Mouse (Mus musculus): ENCODE measurements around the gene Nos1. TPM values are rescaled to one million over a fixed set of nuclear protein-coding genes. Genes with fewer than 3 reads are reported as not detected.
"Not testable (repeated sequence)": the region's sequence is repeated elsewhere in the genome, so short reads cannot be mapped to it uniquely, and the experiment has no call there.

Gene Nos1
- polyA plus RNA-seq, 1 experiment from 2014 or later: 7.2 TPM

DNA sequence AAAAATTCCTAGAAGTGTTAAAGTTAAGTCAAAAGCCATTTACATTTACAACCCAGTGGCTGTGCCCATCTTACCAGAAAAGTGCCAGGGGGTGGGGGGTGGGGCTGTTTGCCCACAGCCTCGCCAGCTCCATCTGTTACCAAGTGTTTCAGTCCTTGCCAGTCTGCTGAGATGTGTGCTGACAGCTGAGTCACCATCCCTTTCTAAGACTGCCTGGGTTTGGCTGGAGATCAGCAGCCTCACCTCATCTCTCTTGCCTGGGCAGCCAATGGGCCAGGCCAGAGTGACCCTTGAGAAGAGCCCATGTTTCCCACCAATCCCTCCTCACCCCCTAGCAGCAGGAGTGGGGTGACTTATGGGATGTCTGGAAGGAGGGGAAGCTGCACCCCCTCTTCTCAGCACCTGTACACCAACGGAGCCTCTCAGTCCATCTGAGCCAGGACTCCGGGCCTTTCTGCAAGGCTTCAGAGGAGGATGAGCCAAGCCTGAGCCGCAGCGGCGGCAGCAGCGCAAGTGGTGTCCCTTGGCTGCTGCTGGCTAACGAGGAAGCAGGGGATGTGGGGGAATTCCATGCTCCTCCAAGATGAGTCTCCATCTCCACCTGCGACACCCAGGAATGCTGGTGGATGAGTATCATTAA lies 100.2 kb downstream of the Nos1 start:
- Histone ChIP-seq H3K4me3 (no peak overlapping the region), H3K27ac (replicated peaks) (peak overlapping the region; percentile 55), H3K27me3 (no peaks in the 10 kb centered on the region), H3K9ac (replicated peaks) (no peak overlapping the region), H3K4me2 (replicated peaks) (no peak overlapping the region), H3K4me1 (peaks cover 5% of the 10 kb centered on the region), H3K36me3 (no peaks in the 10 kb centered on the region), H3K9me3 (no peaks in the 10 kb centered on the region)
- peak; percentile 72 for ATAC-seq (replicated peaks)
- WGBS: 67% methylated on average over 9 of the region's 9 CpGs

DNA sequence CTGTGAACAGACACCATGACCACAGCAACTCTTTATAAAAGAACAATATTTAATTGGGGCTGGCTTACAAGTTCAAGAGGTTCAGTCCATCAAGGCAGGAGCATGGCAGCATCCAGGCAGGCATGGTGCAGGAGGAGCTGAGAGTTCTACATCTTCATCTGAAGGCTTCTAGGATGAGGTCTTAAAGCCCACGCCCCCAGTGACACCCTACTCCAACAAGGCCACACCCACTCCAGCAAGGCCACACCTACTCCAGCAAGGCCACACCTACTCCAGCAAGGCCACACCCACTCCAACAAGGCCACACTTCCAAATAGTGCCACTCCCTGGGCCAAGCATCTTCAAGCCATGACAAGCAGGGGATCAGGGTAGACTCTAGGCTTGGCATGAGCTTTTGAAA lies 101.6 kb downstream of the Nos1 start:
- not testable (repeated sequence) for H3K27me3 ChIP-seq; H3K36me3 ChIP-seq; H3K4me1 ChIP-seq; ATAC-seq (replicated peaks); H3K27ac ChIP-seq (replicated peaks); H3K9ac ChIP-seq (replicated peaks); H3K4me3 ChIP-seq; H3K4me2 ChIP-seq (replicated peaks); H3K9me3 ChIP-seq
- 87% methylated on average over 1 of the region's 1 CpGs for WGBS

DNA sequence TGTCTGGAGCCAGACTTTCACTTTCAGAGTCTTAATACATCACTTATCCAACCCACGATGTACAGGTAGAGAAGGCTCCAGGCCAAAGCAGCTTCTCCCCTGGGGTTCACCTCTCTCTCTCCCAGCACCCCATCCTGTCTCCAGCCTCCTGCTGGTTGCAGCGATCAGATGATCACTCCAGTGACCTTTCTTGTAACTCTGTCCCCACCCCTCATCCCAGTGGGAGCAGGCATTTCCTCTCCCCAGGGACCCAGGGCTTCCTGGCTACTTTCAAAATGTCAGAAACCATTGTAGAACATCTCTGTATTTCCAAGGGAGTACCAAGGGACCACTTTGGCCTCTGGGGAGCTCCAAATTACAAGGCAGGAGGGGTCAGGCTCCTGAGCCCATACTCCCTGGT lies 104.2 kb downstream of the Nos1 start:
- Histone ChIP-seq H3K4me2 (replicated peaks) (no peak overlapping the region), H3K9ac (replicated peaks) (no peak overlapping the region), H3K4me3 (no peak overlapping the region), H3K4me1 (peaks cover 8% of the 10 kb centered on the region), H3K36me3 (no peaks in the 10 kb centered on the region), H3K27ac (replicated peaks) (no peak overlapping the region), H3K9me3 (no peaks in the 10 kb centered on the region), H3K27me3 (no peaks in the 10 kb centered on the region)
- no peak for ATAC-seq (replicated peaks)
- WGBS: 70% methylated on average over 2 of the region's 2 CpGs

DNA sequence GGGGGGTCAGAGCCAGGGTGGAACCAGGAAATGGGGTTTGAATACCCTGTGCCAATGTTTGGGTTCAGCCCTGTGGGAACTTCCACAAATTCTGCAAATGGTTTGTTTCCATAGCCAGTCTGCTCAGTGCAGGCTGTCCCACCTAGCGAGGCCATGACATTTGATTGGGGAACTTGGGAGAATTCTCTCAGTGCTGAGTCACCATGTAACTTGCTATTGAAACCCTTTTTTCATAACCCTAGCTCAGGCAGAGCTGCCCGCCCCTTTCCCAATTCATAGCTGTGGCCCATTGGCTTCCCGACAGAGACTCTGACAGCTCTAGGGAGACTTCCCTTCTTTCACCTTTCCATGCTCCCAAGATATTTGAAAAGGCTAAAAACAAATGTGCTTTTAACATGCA lies 107.3 kb downstream of the Nos1 start:
- Histone ChIP-seq H3K9me3 (no peaks in the 10 kb centered on the region), H3K4me1 (0 out of 2 replicates have a peak, but pooled peaks cover 4% of the 10 kb centered on the region), H3K4me2 (replicated peaks) (no peak overlapping the region), H3K4me3 (no peak overlapping the region), H3K27me3 (no peaks in the 10 kb centered on the region), H3K9ac (replicated peaks) (no peak overlapping the region), H3K27ac (replicated peaks) (no peak overlapping the region), H3K36me3 (no peaks in the 10 kb centered on the region)
- 72% methylated on average over 3 of the region's 3 CpGs for WGBS
- ATAC-seq (replicated peaks): no peak

DNA sequence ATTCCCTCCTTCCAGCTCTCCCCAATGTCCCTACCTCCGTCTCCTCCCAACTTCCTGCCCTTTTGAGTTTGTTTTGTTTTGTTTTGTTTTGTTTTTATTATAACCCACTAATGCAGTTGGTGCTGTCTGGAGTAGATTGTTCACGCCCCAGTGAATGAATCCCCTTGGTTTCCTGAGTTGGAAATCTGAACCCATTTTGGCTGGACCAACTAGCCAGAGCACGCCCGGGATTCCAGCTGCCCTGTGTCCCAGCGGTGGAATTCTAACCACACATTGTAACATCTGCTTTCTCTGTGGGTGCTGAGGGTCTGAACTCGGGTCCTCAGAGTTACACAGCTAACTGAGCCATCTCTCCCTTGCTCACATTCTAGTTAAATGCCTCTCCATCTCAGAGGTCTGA lies 108.1 kb downstream of the Nos1 start:
- 61% methylated on average over 6 of the region's 6 CpGs for WGBS
- Histone ChIP-seq H3K27ac (replicated peaks) (no peak overlapping the region), H3K4me1 (0 out of 2 replicates have a peak, but pooled peaks cover 4% of the 10 kb centered on the region), H3K9me3 (no peaks in the 10 kb centered on the region), H3K4me3 (no peak overlapping the region), H3K4me2 (replicated peaks) (no peak overlapping the region), H3K36me3 (no peaks in the 10 kb centered on the region), H3K27me3 (no peaks in the 10 kb centered on the region), H3K9ac (replicated peaks) (no peak overlapping the region)
- ATAC-seq (replicated peaks): no peak

DNA sequence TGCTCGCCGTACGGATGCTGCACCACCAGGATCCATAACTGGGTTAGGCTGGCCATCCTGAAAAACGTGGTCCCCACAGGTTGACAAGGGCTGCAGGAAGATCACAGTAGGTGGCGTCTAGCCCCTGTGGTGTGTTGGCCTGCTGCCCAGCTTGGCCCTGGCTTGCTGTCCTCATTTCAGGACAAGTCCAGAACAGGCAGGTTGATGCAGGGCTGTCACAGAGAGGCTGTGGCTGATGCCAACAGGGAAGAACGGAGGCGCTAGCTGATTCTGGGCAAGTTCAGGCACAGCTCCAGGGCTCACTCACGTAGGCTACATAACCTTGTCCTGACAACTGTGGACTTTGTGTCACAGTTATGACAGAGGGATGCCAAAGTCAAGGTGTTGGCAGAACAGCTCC lies 108.7 kb downstream of the Nos1 start:
- ATAC-seq (replicated peaks): no peak
- 0 out of 2 replicates have a peak, but pooled peaks cover 4% of the 10 kb centered on the region for H3K4me1 ChIP-seq
- no peaks in the 10 kb centered on the region for H3K9me3 ChIP-seq
- H3K4me3 ChIP-seq: no peak overlapping the region
- H3K9ac ChIP-seq (replicated peaks): no peak overlapping the region
- H3K4me2 ChIP-seq (replicated peaks): no peak overlapping the region
- no peaks in the 10 kb centered on the region for H3K27me3 ChIP-seq
- no peak overlapping the region for H3K27ac ChIP-seq (replicated peaks)
- 56% methylated on average over 8 of the region's 8 CpGs for WGBS
- no peaks in the 10 kb centered on the region for H3K36me3 ChIP-seq

DNA sequence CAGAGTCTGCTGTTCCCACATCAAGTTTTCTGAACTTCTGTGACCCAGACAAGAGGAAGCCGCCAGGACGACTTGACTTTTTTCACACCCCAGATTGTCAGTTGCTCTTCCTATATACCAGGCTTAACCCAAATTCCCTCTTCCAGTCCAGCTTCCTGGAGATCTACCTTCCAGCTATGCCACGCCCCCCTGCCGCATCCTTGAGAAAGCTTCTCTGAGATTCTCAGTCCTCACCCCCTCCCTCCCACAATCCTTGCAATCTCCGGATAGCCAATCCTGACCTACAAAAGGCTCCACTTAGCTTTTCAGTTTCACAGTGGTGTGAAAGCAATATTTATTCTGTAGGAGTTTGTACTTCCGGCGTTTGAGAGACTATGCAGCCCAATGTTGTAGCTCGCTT lies 110.0 kb downstream of the Nos1 start:
- Histone ChIP-seq H3K4me1 (0 out of 2 replicates have a peak, but pooled peaks cover 4% of the 10 kb centered on the region), H3K27me3 (no peaks in the 10 kb centered on the region), H3K36me3 (no peaks in the 10 kb centered on the region), H3K9me3 (no peaks in the 10 kb centered on the region), H3K4me2 (replicated peaks) (no peak overlapping the region), H3K9ac (replicated peaks) (no peak overlapping the region), H3K27ac (replicated peaks) (no peak overlapping the region), H3K4me3 (no peak overlapping the region)
- no peak for ATAC-seq (replicated peaks)
- 69% methylated on average over 8 of the region's 8 CpGs for WGBS

DNA sequence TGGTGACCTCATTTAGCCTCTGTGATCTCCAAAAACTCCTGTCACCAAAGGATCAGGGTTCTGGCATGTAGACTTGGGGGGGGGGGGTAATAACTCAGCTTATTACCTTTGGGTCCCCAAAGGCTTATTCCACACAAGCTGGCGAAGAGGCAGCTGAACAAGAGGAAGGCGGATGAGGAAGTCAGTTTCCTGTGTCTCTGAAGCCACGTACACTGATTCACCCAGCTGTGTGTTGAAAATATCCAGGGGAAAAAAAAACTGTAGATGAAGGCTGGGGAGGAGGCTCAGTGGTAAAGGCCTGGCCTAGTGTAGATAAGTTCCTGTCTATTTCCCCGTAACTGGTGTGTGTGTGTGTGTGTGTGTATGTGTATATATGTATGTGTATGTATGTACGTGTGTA lies 110.7 kb downstream of the Nos1 start:
- no peaks in the 10 kb centered on the region for H3K27me3 ChIP-seq
- no peak for ATAC-seq (replicated peaks)
- no peaks in the 10 kb centered on the region for H3K9me3 ChIP-seq
- H3K27ac ChIP-seq (replicated peaks): no peak overlapping the region
- 89% methylated on average over 5 of the region's 5 CpGs for WGBS
- H3K4me1 ChIP-seq: 0 out of 2 replicates have a peak, but pooled peaks cover 4% of the 10 kb centered on the region
- H3K36me3 ChIP-seq: 0 out of 2 replicates have a peak, but pooled peaks cover 2% of the 10 kb centered on the region
- no peak overlapping the region for H3K9ac ChIP-seq (replicated peaks)
- H3K4me3 ChIP-seq: no peak overlapping the region
- H3K4me2 ChIP-seq (replicated peaks): no peak overlapping the region

DNA sequence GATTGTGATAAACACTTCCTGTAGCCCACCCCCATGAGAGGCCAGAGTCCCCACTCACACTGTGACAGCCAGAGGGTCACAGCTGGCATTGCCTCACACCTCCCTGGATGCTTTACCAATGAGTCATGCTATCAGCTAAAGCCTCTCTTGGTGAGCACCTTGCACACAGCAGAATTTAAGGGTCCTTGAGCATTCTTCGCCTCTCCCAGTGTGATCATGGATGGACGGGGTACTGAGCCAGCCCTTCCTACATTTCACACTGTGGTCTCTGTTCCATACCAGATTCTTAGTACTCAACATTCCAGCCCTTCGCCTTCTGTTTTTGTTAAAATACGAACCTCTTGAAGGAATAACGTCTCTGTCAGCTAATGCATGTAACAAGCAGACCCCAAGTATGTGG lies 113.2 kb downstream of the Nos1 start:
- 0 out of 2 replicates have a peak, but pooled peaks cover 2% of the 10 kb centered on the region for H3K36me3 ChIP-seq
- no peak overlapping the region for H3K27ac ChIP-seq (replicated peaks)
- H3K9ac ChIP-seq (replicated peaks): no peak overlapping the region
- WGBS: 92% methylated on average over 5 of the region's 5 CpGs
- no peaks in the 10 kb centered on the region for H3K9me3 ChIP-seq
- no peak for ATAC-seq (replicated peaks)
- H3K4me1 ChIP-seq: 0 out of 2 replicates have a peak, but pooled peaks cover 13% of the 10 kb centered on the region
- no peak overlapping the region for H3K4me3 ChIP-seq
- no peaks in the 10 kb centered on the region for H3K27me3 ChIP-seq
- H3K4me2 ChIP-seq (replicated peaks): no peak overlapping the region

DNA sequence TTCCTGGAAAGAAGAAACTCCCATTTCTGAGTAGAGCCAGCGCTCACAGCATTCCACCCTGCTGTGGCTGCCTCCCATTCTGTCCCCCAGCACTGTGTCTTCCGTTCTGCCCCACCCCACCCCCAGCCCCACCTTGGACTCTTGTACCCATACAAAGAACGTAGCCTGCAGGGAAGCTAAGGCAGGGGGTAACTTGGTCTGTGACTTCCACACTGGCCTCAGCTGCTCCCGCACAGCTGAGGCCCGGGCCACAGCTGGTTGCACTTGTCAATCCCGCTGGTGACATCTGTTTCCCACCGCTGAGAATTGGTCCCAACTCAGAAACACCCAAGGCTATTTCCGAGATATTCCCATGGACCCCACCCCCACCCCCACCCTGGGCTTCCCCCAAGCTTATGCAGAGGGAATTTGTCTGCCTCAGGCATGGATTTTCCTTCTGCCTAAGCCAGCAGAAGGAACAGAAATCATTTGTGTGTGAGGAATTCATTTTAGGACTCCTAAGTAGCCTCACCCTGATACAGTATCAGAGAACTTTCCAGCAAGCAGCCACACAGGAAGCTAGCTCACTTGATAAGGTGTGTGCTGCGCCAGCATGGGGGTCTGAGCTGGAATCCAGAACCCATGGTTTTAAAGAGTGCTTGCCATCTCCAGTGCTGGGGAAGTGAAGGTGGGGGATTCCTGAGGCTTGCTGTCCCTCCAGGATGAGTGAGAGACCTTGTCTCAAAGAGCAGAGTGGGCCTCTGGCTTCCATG lies 117.4 kb downstream of the Nos1 start:
- no peak overlapping the region for H3K9ac ChIP-seq (replicated peaks)
- H3K27ac ChIP-seq (replicated peaks): no peak overlapping the region
- H3K9me3 ChIP-seq: no peaks in the 10 kb centered on the region
- H3K4me1 ChIP-seq: peaks cover 21% of the 10 kb centered on the region; the same call in 1 of the 2 replicates
- H3K4me3 ChIP-seq: no peak overlapping the region
- ATAC-seq (replicated peaks): no peak
- H3K36me3 ChIP-seq: 0 out of 2 replicates have a peak, but pooled peaks cover 2% of the 10 kb centered on the region
- H3K27me3 ChIP-seq: no peaks in the 10 kb centered on the region
- whole genome bisulfite sequencing: 17% methylated on average over 9 of the region's 9 CpGs
- H3K4me2 ChIP-seq (replicated peaks): no peak overlapping the region

DNA sequence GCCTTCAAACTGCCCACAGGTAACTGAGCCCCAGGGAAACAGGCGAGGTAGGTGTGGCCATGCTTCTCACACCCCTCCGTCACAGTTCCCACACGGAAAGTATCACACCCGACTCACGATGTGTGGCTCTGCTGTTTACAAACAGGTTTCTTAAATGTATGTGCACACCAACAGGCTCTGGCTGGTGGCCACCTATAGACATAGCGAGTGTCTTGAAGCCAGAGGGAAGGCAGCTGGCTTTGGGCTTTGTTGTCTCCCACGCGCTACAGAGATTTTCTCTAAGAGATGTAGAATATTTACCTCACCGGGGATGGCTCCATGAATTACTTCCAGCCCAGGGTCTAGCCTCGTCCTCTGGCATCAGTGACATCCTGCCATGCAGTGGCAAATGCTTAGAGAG lies 118.5 kb downstream of the Nos1 start:
- Histone ChIP-seq H3K9ac (replicated peaks) (no peak overlapping the region), H3K27me3 (no peaks in the 10 kb centered on the region), H3K36me3 (0 out of 2 replicates have a peak, but pooled peaks cover 2% of the 10 kb centered on the region), H3K4me1 (peaks cover 21% of the 10 kb centered on the region; the same call in 1 of the 2 replicates), H3K9me3 (no peaks in the 10 kb centered on the region), H3K27ac (replicated peaks) (no peak overlapping the region), H3K4me3 (no peak overlapping the region), H3K4me2 (replicated peaks) (no peak overlapping the region)
- WGBS: 57% methylated on average over 10 of the region's 10 CpGs
- ATAC-seq (replicated peaks): no peak

DNA sequence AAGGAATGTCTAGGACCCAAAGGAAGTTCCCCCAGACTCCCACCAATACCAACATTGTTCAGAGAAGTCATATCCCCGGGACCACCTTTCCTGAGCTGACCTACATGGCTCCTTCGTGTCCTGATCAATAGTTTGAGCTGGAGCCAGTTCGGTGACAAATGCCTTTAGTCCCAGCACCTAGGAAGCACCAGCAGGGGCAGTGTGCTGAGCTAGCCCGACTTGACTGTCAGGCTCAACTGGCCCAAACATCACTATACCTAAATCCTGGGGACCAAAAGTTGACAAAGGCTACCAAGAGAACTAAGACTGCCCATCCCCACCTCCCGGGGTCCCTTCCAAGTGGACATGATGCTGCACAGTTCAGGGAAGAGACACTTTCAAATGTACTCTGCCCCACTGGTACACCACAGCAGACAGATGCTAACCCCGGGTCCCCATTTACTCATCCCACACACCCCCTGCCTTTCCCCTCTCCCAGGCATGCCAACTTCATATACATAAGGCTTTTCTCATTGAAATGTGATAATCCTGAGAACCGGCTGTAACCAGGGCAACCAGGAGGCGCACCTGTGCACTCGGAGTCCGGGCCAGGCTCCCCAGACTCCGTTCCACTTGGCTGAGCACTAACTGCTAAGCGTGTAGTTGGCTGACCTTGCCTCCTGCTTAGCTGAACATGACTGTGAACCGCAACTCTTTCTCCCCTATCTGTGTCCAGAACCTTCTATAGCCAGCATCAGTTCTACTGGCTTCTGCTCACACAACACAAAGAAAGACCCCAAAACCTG lies 120.3 kb downstream of the Nos1 start:
- Histone ChIP-seq H3K4me2 (replicated peaks) (no peak overlapping the region), H3K4me3 (no peak overlapping the region), H3K27me3 (no peaks in the 10 kb centered on the region), H3K9me3 (no peaks in the 10 kb centered on the region), H3K36me3 (0 out of 2 replicates have a peak, but pooled peaks cover 2% of the 10 kb centered on the region), H3K4me1 (peaks cover 21% of the 10 kb centered on the region; the same call in 1 of the 2 replicates), H3K27ac (replicated peaks) (no peak overlapping the region), H3K9ac (replicated peaks) (no peak overlapping the region)
- ATAC-seq (replicated peaks): 0 out of 2 replicates have a peak, but pooled peaks have one; percentile 29
- 11% methylated on average over 13 of the region's 13 CpGs for WGBS
